Mouse (Mus musculus): ENCODE data around the gene Galnt10. TPM values are rescaled to one million over a fixed set of nuclear protein-coding genes. Genes with fewer than 3 reads are reported as not detected.
"Not testable (repeated sequence)": the region's sequence is repeated elsewhere in the genome, so short reads cannot be mapped to it uniquely, and the experiment has no call there.

Gene Galnt10
- polyA plus RNA-seq, 1 experiment from 2014 or later, result 6.3 TPM

DNA sequence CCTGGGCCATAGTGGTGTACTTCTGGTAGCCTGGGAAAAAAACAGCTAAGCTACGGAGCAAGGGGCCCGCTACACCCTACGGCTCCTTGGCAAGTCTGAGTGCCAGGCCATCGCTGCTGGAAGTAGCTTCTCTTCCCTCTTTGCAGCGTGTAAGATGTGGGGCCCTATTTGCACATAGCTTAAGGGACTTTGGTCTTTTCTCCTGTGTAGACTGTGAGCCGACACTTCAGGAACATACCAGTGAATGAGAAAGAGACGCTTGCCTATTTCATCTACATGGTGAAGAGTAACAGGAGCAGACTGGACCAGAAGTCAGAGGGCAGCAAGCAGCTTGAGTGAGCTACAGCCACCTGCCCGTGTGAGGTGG is 164.5 kb downstream of the Galnt10 start:
- no peak overlapping the region for H3K9ac ChIP-seq (ENCODE audit: low read length)
- H3K9me3 ChIP-seq (ENCODE audit: control insufficient read depth, low read length), result no peaks in the 10 kb centered on the region
- no peak for ATAC-seq (ENCODE audit: insufficient number of reproducible peaks, insufficient read depth, low FRiP score, low read depth)
- H3K4me2 ChIP-seq (ENCODE audit: low read length), result no peak overlapping the region
- no peak overlapping the region for H3K27ac ChIP-seq (replicated peaks in 1 of 2; ENCODE audit: control insufficient read depth in 1 of 2, insufficient read depth in 1 of 2, low read depth in 2 of 2, low read length in 2 of 2)
- WGBS, result 85% methylated on average over 8 of the region's 8 CpGs
- H3K4me3 ChIP-seq (ENCODE audit: control insufficient read depth in 1 of 2, insufficient read depth in 1 of 2, low read depth in 1 of 2, low read length in 2 of 2), result no peak overlapping the region
- H3K36me3 ChIP-seq (ENCODE audit: control insufficient read depth, insufficient read depth, low read length), result peaks cover 58% of the 10 kb centered on the region
- peaks cover 3 to 5% of the 10 kb centered on the region in 2 experiments; a peak in 3 of 4 replicates for H3K4me1 ChIP-seq (ENCODE audit: control insufficient read depth in 2 of 2, insufficient read depth in 2 of 2, low read length in 2 of 2)
- H3K27me3 ChIP-seq (ENCODE audit: control insufficient read depth, insufficient read depth, low read length), result no peaks in the 10 kb centered on the region

DNA sequence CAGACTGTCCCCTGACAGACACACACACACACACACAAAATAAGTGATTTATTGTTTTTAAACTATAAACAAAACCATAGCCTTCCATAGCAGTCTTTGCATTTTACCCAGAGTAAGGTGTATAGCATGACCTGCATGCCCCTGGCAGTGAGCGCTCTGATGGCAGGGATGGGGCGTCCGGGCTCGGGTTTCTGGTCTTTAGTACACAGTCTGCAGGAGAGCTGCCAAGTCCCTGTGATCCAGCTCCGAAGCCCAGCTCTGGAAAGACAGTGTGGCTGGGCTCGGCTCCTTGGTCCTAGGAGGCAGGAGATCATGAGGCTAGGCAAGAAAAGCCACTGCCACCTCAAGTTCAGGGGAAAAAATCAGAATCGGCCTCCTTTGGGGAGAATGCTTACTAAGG is 165.8 kb downstream of the Galnt10 start:
- Histone ChIP-seq H3K4me2 (ENCODE audit: low read length) (no peak overlapping the region), H3K4me3 (ENCODE audit: control insufficient read depth in 1 of 2, insufficient read depth in 1 of 2, low read depth in 1 of 2, low read length in 2 of 2) (no peak overlapping the region), H3K4me1 (ENCODE audit: control insufficient read depth in 2 of 2, insufficient read depth in 2 of 2, low read length in 2 of 2) (peaks cover 3 to 5% of the 10 kb centered on the region in 2 experiments; a peak in 3 of 4 replicates), H3K36me3 (ENCODE audit: control insufficient read depth, insufficient read depth, low read length) (peaks cover 55% of the 10 kb centered on the region), H3K27ac (replicated peaks in 1 of 2; ENCODE audit: control insufficient read depth in 1 of 2, insufficient read depth in 1 of 2, low read depth in 2 of 2, low read length in 2 of 2) (no peak overlapping the region), H3K9ac (ENCODE audit: low read length) (no peak overlapping the region), H3K9me3 (ENCODE audit: control insufficient read depth, low read length) (no peaks in the 10 kb centered on the region), H3K27me3 (ENCODE audit: control insufficient read depth, insufficient read depth, low read length) (no peaks in the 10 kb centered on the region)
- no peak for ATAC-seq (ENCODE audit: insufficient number of reproducible peaks, insufficient read depth, low FRiP score, low read depth)
- WGBS, result 89% methylated on average over 7 of the region's 7 CpGs

DNA sequence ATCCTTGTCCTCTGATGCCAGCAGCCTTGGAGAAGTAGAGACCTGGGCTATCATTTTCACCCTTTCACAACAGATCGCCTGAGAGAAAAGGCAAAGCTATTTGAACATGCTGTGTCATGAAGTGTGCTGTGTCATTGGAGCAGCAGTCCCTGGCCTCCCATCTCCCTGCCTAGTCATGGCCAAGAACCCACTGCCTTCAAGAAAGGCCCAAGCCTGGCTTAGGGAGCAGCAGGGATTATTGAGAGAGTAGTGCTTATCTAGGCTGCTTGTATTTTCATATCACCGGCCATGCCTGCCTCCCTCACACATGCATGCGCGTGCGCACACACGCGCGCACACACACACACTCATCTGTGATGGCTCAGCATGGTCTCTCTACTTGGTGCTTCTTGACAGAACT is 167.0 kb downstream of the Galnt10 start:
- WGBS, result 91% methylated on average over 8 of the region's 8 CpGs
- Histone ChIP-seq H3K4me1 (ENCODE audit: control insufficient read depth in 2 of 2, insufficient read depth in 2 of 2, low read length in 2 of 2) (peaks cover 3 to 5% of the 10 kb centered on the region in 2 experiments; a peak in 3 of 4 replicates), H3K4me2 (ENCODE audit: low read length) (no peak overlapping the region), H3K9me3 (ENCODE audit: control insufficient read depth, low read length) (no peaks in the 10 kb centered on the region), H3K4me3 (ENCODE audit: control insufficient read depth in 1 of 2, insufficient read depth in 1 of 2, low read depth in 1 of 2, low read length in 2 of 2) (no peak overlapping the region), H3K36me3 (ENCODE audit: control insufficient read depth, insufficient read depth, low read length) (peaks cover 47% of the 10 kb centered on the region), H3K27ac (replicated peaks in 1 of 2; ENCODE audit: control insufficient read depth in 1 of 2, insufficient read depth in 1 of 2, low read depth in 2 of 2, low read length in 2 of 2) (no peak overlapping the region), H3K9ac (ENCODE audit: low read length) (no peak overlapping the region), H3K27me3 (ENCODE audit: control insufficient read depth, insufficient read depth, low read length) (no peaks in the 10 kb centered on the region)
- no peak for ATAC-seq (ENCODE audit: insufficient number of reproducible peaks, insufficient read depth, low FRiP score, low read depth)

DNA sequence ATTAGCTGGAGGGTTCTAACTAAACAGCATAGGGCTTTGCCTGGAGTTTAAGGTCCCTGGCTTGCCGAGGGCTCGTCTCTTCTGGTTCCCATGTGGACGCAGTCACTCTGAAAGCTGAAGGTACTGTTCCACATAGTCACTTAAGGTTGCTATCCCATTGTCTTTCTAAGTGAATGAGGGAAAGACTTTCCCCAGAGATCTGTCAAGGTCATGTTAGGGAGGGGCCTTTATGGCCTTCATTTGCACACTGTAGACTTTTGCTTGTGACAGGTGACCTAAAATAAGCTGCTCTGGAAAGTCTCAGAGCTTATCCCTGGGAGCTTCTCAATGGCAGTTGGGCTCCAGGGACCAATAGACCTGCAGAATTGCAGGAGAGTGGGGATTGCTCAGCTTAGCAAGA is 168.4 kb downstream of the Galnt10 start:
- H3K27ac ChIP-seq (replicated peaks in 1 of 2; ENCODE audit: control insufficient read depth in 1 of 2, insufficient read depth in 1 of 2, low read depth in 2 of 2, low read length in 2 of 2), result no peak overlapping the region
- WGBS, result 68% methylated on average over 3 of the region's 3 CpGs

DNA sequence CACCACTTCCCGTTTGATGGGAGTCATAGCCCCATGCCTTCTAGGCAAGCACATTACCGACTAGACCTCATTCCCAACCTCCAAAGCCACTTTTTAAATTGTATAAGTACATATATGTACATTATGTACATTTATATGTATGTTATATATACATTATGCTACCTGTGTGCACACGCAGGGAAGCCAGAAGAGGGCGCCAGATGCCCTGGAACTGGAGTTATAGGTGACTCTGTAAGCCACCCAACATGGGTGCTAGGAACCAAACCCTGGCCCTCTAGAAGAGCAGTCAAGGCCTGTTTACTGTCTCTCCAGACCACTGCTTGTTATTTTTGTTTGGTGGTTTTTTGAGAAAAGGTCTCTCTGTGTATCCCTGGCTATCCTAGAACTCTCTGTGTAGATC is 172.9 kb downstream of the Galnt10 start:
- Histone ChIP-seq H3K36me3 (ENCODE audit: control insufficient read depth, insufficient read depth, low read length) (no peaks in the 10 kb centered on the region), H3K4me2 (ENCODE audit: low read length) (no peak overlapping the region), H3K27ac (replicated peaks in 1 of 2; ENCODE audit: control insufficient read depth in 1 of 2, insufficient read depth in 1 of 2, low read depth in 2 of 2, low read length in 2 of 2) (no peak overlapping the region), H3K4me3 (ENCODE audit: control insufficient read depth in 1 of 2, insufficient read depth in 1 of 2, low read depth in 1 of 2, low read length in 2 of 2) (no peak overlapping the region), H3K9ac (ENCODE audit: low read length) (no peak overlapping the region), H3K27me3 (ENCODE audit: control insufficient read depth, insufficient read depth, low read length) (no peaks in the 10 kb centered on the region), H3K4me1 (ENCODE audit: control insufficient read depth in 2 of 2, insufficient read depth in 2 of 2, low read length in 2 of 2) (peaks cover 9 to 14% of the 10 kb centered on the region in 2 experiments), H3K9me3 (ENCODE audit: control insufficient read depth, low read length) (no peaks in the 10 kb centered on the region)
- WGBS, result 83% methylated on average over 4 of the region's 4 CpGs
- no peak for ATAC-seq (ENCODE audit: insufficient number of reproducible peaks, insufficient read depth, low FRiP score, low read depth)

More for the DNA sequence above, 168.4 kb downstream of the Galnt10 start:
- H3K36me3 ChIP-seq (ENCODE audit: control insufficient read depth, insufficient read depth, low read length), result peaks cover 37% of the 10 kb centered on the region
- H3K4me2 ChIP-seq (ENCODE audit: low read length), result no peak overlapping the region
- H3K4me3 ChIP-seq (ENCODE audit: control insufficient read depth in 1 of 2, insufficient read depth in 1 of 2, low read depth in 1 of 2, low read length in 2 of 2), result no peak overlapping the region
- H3K9me3 ChIP-seq (ENCODE audit: control insufficient read depth, low read length), result no peaks in the 10 kb centered on the region
- H3K9ac ChIP-seq (ENCODE audit: low read length), result no peak overlapping the region
- no peak for ATAC-seq (ENCODE audit: insufficient number of reproducible peaks, insufficient read depth, low FRiP score, low read depth)
- H3K4me1 ChIP-seq (ENCODE audit: control insufficient read depth in 2 of 2, insufficient read depth in 2 of 2, low read length in 2 of 2), result peaks cover 3% of the 10 kb centered on the region in 2 experiments; a peak in 3 of 4 replicates
- no peaks in the 10 kb centered on the region for H3K27me3 ChIP-seq (ENCODE audit: control insufficient read depth, insufficient read depth, low read length)

DNA sequence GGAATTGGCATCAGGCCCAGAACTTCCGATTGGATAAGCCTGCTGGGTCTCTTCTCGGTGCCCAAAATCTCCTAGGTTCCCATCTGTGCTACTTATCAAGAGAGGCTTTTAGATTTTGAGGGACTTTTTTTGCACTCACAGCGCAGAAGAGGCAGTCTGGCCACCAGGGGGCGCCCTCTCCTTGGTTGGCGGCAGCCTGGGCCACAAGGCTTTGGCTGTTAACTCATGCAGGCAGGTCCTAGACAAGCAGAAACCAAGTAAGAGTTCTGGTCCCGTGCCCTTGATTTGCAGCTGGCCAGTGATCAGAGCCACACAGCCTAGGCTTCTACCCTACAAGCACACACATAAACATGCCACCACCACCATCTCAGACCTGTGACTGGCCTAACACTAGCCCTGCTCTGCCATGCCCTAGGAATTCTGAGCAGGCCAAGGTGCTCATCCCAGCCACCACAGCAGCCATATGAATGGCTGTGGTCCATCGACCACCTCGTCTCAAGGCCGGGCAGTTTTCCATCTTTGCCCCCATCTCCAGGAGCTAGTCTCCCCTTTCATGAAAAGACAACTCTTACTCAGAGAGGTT is 174.8 kb downstream of the Galnt10 start:
- H3K36me3 ChIP-seq (ENCODE audit: control insufficient read depth, insufficient read depth, low read length), result no peaks in the 10 kb centered on the region
- 26% methylated on average over 9 of the region's 9 CpGs for WGBS

DNA sequence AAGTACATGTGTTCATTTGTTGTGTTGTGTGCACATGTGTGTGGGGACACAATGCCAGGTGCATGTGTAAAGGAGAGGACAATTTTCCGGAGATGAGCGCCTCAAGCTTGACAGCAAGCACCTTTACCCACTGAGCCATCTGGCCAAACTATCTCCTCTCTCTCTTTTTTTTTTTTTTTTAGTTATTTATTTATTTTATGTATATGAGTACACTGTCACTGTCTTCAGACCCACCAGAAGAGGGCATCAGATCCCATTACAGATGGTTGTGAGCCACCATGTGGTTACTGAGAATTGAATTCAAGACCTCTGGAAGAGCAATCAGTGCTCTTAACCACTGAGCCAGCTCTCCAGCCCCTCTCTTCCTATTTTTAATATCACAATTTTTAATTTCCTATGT is 177.9 kb downstream of the Galnt10 start:
- H3K4me3 ChIP-seq (ENCODE audit: control insufficient read depth in 1 of 2, insufficient read depth in 1 of 2, low read depth in 1 of 2, low read length in 2 of 2); H3K27me3 ChIP-seq (ENCODE audit: control insufficient read depth, insufficient read depth, low read length); H3K27ac ChIP-seq (replicated peaks in 1 of 2; ENCODE audit: control insufficient read depth in 1 of 2, insufficient read depth in 1 of 2, low read depth in 2 of 2, low read length in 2 of 2); H3K36me3 ChIP-seq (ENCODE audit: control insufficient read depth, insufficient read depth, low read length); H3K9me3 ChIP-seq (ENCODE audit: control insufficient read depth, low read length); ATAC-seq (ENCODE audit: insufficient number of reproducible peaks, insufficient read depth, low FRiP score, low read depth); H3K9ac ChIP-seq (ENCODE audit: low read length); H3K4me2 ChIP-seq (ENCODE audit: low read length): not testable (repeated sequence)
- peaks cover 17 to 28% of the 10 kb centered on the region in 2 experiments for H3K4me1 ChIP-seq (ENCODE audit: control insufficient read depth in 2 of 2, insufficient read depth in 2 of 2, low read length in 2 of 2)
- 87% methylated on average over 2 of the region's 2 CpGs for WGBS

More for the DNA sequence above, 174.8 kb downstream of the Galnt10 start:
- Histone ChIP-seq H3K4me1 (ENCODE audit: control insufficient read depth in 2 of 2, insufficient read depth in 2 of 2, low read length in 2 of 2) (peaks cover 6 to 14% of the 10 kb centered on the region in 2 experiments), H3K4me2 (ENCODE audit: low read length) (no peak overlapping the region), H3K9ac (ENCODE audit: low read length) (no peak overlapping the region), H3K9me3 (ENCODE audit: control insufficient read depth, low read length) (no peaks in the 10 kb centered on the region), H3K27me3 (ENCODE audit: control insufficient read depth, insufficient read depth, low read length) (no peaks in the 10 kb centered on the region; the same call in 1 of the 2 replicates), H3K4me3 (ENCODE audit: control insufficient read depth in 1 of 2, insufficient read depth in 1 of 2, low read depth in 1 of 2, low read length in 2 of 2) (no peak overlapping the region), H3K27ac (replicated peaks in 1 of 2; ENCODE audit: control insufficient read depth in 1 of 2, insufficient read depth in 1 of 2, low read depth in 2 of 2, low read length in 2 of 2) (0 out of 4 replicates have a peak overlapping the region, but pooled peaks have one; percentile 5 to 19)
- ATAC-seq (ENCODE audit: insufficient number of reproducible peaks, insufficient read depth, low FRiP score, low read depth), result peak; percentile 36; the same call in 1 of the 2 replicates

DNA sequence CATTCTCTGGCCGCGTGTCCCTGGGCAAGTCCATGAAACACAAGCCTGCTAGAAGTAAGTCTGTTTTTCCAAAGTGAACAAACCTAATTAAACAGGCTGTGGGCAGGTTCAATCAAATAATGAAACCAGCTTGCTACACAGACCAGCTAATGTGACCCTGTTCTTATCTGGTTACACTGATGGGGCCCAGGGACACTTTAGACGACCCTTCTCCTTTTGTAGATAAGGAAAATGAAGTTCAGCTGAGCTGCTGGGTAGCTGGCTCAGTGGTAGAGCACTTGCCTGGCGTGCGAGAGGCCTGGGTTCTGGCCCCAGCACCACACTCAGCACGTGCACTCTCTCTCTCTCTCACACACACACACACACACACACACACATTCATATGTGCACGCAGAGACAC is 178.5 kb downstream of the Galnt10 start:
- H3K27me3 ChIP-seq (ENCODE audit: control insufficient read depth, insufficient read depth, low read length), result peaks cover 7% of the 10 kb centered on the region; the same call in 1 of the 2 replicates
- no peak overlapping the region for H3K9ac ChIP-seq (ENCODE audit: low read length)
- no peaks in the 10 kb centered on the region for H3K9me3 ChIP-seq (ENCODE audit: control insufficient read depth, low read length)
- WGBS, result 64% methylated on average over 7 of the region's 7 CpGs
- no peak overlapping the region for H3K27ac ChIP-seq (replicated peaks in 1 of 2; ENCODE audit: control insufficient read depth in 1 of 2, insufficient read depth in 1 of 2, low read depth in 2 of 2, low read length in 2 of 2)
- H3K4me1 ChIP-seq (ENCODE audit: control insufficient read depth in 2 of 2, insufficient read depth in 2 of 2, low read length in 2 of 2), result peaks cover 17 to 33% of the 10 kb centered on the region in 2 experiments
- H3K4me3 ChIP-seq (ENCODE audit: control insufficient read depth in 1 of 2, insufficient read depth in 1 of 2, low read depth in 1 of 2, low read length in 2 of 2), result no peak overlapping the region
- no peak overlapping the region for H3K4me2 ChIP-seq (ENCODE audit: low read length)
- H3K36me3 ChIP-seq (ENCODE audit: control insufficient read depth, insufficient read depth, low read length), result no peaks in the 10 kb centered on the region
- no peak for ATAC-seq (ENCODE audit: insufficient number of reproducible peaks, insufficient read depth, low FRiP score, low read depth)
